Mouse (Mus musculus): Measurements from ENCODE around the gene Cxcl10. TPM values are rescaled to one million over a fixed set of nuclear protein-coding genes. Genes with fewer than 3 reads are reported as not detected.

Gene Cxcl10
- total RNA-seq (2015) (27.7 and 36.5 TPM in 2 replicates), total RNA-seq (2017) (7.3 and 7.4 TPM in 2 replicates)

DNA sequence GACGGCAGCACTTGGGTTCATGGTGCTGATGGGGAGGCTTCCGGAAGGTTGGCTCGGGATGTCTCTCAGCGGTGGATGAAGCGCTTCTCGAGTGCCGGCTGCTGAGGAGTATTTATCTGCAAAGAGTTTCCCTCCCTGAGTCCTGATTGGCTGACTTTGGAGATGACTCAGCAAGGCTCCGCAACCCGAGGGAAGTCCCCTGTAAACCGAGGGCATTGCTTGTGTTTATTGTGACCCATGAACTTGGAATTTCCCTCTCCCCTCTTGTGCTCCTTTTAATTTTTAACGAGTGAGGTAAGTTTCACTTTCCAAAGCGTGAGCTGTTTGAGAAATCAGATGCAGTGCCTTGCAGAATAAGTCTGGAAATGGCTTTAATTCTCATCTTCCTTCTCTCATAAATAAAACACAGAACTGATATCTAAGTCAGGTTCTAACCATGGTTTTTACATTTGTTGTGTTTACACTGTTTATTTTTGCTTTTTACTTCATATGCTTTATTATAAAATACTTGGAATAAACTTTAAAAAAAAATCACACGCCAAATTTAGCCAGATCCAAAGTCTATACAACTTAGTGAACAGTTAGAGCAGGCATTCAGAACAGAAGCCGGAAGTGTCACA, at the start of gene Cxcl10:
Cxcl10 (minus strand) TSS at position 96 of the 620 bp plus-strand sequence.
- ATAC-seq (ENCODE audit: poor library complexity, severe bottlenecking): peak; percentile 76

DNA sequence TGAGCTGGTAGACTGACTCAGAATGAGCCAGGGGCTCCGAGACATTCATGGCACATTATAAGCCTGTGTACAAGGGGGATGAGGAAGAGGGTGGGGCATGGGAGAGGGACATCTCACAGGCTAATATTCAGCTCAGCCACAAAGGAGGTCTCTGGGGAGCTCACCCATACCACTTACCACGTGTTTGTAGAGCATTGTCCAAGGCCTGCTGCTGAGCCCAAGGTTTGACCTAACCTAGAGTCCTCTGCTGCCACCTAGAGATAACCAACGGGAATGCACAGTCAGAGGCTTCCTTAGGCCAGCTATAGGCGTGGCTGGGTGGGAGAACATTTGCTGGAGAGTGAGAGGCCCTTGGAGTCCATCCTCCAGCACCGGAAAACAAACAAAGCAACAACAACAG, 49.5 kb upstream of the Cxcl10 start:
- peak; percentile 96 for ATAC-seq (ENCODE audit: poor library complexity, severe bottlenecking)

DNA sequence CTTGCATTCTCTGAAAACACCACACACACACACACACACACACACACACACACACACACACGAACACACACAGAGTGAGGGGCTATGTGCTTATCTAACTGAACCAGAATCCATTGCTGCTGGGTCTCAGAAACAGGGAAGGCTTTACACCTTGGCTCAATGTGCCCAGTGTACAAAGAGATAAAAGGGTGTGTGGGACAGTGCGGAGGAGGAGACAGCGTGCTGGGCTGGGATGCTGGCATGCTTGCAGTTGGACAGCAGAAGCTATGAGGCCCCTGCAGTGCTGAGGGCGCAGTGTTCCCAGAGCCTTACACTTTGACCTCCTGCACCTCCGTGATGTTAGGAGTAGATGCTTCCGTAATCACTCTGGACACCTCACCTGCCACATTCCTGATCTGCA, 47.8 kb upstream of the Cxcl10 start:
- ATAC-seq (ENCODE audit: poor library complexity, severe bottlenecking): no peak

DNA sequence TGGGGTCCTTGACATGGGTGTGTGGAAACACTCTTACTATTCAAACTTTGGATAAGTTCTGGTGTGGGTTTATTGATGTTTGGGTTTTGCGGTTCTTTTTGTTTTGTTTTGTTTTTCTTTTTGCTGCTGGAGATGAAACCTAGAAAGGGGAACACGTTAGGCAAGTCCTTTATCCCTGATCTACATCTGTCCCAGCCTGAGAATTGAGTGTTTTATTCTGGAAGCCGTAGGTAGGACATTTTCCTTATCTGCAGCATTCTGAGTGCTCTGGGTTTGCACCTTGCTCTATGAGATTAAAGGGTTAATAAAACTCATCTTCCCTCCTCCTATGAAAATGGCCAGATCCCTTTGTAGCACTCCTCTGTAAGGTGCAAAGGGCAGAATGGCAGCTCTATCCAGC, 47.1 kb upstream of the Cxcl10 start:
- ATAC-seq (ENCODE audit: poor library complexity, severe bottlenecking): no peak

DNA sequence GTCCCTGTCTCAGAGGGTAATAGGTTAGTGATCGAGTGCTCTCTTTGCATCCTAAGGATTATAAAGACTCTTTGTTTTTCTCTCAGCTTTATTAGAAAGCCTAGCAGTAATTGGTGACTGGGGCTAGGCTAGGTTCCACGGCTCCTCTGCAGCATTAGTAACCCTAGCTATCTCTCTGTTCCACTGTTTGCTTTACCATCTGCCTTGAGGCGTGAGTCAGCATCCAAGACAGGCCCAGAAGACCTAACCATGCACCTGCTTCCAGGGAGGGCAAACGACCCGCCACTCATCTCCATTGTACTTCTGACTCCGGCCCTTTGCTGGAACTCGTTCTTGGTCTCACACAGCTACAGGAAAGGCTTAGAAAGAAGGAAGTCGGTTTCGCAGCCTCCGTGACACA, 45.2 kb upstream of the Cxcl10 start:
- ATAC-seq (ENCODE audit: poor library complexity, severe bottlenecking): peak; percentile 16; the same call in 1 of the 2 replicates

DNA sequence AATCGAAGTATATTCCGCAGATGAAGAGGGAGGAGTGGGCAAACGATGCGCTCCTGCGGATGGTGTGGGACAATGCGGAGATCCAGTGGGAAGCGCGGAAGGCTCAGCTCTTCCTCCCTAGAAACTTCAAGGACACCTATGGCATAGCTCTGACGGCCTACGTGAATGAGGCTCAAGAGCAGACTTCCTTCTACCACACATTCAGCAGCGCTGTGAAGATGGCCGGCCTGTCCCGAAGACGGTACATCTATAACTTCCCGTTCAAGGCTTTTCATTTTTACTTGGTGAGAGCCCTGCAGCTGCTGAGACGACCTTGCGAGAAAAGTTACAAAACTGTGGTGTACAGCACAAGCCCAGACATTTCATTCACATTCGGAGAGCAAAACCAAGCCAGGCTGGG, 43.9 kb upstream of the Cxcl10 start:
- ATAC-seq (ENCODE audit: poor library complexity, severe bottlenecking): peak; percentile 72

DNA sequence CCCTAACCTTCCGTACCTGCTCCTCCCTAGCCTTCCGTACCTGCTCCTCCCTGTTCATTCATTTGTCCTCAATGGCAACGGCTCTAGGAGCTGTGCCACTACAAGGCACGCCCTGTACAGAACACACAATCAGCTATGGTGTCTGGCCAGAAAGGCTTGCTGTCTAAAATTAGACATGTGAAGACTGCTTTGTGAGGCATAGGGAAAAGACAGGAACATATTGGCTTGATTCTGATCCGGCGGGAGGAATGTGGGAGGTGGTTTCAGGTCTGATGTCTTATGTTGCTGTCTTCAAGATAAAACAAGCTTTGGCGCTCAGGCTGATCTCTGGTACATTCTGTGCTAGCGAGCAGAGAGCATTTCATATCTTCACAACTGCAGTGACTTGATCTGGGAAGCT, 41.9 kb upstream of the Cxcl10 start:
- ATAC-seq (ENCODE audit: poor library complexity, severe bottlenecking): no peak

DNA sequence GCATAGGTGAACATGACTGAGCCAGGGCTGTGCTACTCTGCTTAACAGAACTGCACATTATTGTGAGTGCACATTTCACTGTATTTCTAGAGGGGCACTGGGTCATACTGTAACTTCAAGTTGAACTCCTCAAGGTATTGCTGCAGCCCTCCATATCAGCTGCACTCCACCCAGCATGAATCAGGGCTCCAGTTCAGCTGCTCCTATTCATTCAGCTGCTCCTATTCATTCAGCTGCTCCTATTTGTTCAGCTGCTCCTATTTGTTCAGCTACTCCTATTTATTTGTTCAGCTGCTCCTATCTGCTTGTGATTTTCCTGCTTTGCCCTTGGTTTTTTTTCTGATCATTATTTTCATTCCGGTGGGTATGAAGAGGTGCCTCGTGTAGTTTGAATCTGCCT, 41.3 kb upstream of the Cxcl10 start:
- no peak for ATAC-seq (ENCODE audit: poor library complexity, severe bottlenecking)

DNA sequence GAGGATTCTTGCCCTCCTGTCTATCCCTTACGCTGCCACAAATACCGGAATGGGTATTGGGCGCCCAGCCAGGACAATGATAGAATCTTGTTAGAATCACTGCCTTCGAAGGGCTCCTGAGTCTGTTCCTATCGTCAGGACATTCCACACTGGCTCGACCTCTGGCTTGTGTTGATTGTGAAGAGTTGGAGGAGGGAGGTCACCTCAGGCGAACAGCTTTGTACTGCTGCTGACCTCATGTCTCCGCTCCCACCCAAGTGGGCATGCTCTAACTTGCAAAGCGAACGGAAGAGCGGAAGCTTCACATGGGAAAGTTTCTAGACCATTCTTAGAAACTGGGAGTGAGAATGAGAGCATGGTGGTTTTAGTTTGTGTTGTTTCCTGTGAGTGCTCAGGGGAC, 38.7 kb upstream of the Cxcl10 start:
- no peak for ATAC-seq (ENCODE audit: poor library complexity, severe bottlenecking)

DNA sequence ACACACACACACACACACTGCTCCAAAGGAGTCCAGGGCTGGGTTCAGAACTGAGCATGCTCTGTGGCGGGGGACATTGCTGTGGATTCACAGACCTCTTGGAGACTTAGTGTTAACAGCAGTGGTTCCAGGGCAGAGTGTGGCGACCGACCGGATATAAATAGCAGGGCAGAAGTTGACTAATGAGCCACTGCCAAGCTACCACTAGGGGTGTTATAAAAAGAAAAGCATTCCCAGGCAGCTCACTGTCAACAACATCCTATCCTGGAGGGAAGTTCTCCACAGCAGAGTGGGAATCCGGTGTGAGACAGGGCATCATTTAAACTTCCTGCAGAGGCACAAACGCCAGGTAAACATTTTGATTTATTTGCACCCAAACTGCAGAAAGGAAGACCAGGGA, 38.0 kb upstream of the Cxcl10 start:
- peak; percentile 47; the same call in 1 of the 2 replicates for ATAC-seq (ENCODE audit: poor library complexity, severe bottlenecking)

DNA sequence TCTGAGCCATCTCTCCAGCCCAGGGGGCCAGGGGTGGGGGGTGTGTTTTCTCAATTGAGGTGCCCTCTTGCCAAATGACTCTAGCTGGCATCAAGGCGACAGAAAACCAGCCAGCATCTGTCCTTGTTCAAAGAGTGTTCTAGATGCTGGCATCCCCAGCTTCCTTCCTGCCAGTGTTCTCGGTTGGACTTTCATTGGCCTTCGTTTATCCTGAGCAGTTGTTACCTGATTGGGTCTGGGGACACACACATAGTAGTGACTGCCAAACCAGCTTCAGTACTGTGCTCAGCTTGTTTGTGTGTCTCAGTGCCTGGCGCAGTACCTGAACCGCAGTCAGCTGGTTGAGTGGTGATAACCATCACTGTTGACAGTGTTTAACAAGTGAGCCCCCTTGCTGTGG, 37.4 kb upstream of the Cxcl10 start:
- ATAC-seq (ENCODE audit: poor library complexity, severe bottlenecking): no peak

DNA sequence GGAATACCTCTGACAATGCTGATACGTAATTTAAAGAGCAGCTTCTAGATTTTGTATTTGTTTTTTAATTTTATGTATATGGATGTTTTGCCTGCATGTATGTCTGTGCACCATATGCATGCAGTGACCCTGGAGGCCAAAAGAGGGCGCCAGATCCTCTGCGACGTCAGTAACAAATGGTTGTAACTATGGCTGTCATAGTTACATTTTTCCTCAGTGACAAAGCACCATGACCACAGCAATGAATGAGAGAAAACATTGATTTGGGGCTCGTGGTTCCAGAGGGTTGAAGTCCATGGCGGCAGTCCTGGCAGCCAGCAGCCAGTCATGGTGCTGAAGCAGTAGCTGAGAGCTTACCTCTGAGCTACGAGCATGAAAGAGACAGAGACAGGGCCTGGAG, 36.2 kb upstream of the Cxcl10 start:
- ATAC-seq (ENCODE audit: poor library complexity, severe bottlenecking): peak; percentile 70

DNA sequence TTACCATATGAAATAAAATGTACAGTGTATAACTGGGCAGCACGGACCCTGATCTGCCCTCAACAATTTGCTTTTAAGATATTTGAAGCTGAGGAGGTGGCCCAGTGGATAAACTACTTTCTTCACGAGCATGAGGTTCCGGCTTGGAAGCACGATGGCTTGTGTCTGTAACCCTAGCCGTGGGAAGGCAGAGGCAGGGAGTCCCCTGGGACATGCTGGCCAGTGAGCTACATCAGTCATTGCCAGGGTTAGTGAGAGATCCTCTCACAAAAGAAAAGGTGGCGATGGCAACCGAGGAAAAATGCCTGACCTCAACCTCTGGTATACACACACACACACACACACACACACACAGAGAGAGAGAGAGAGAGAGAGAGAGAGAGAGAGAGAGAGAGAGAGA, 35.1 kb upstream of the Cxcl10 start:
- no peak for ATAC-seq (ENCODE audit: poor library complexity, severe bottlenecking)

DNA sequence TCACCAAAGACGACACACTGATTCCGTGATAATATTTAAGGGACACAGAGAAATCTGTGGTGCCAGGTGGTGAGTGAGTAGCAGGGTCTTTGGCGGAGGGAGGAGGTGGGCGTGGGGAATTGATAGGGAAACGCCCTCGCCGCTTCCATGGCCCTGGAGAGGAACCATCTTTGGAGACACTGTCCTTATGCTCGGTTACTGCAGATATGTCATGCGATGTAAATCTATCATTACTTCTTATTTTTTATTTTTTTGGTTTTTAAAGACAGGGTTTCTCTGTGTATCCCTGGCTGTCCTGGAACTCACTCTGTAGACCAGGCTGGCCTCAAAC, 33.6 kb upstream of the Cxcl10 start:
- no peak for ATAC-seq (ENCODE audit: poor library complexity, severe bottlenecking)

DNA sequence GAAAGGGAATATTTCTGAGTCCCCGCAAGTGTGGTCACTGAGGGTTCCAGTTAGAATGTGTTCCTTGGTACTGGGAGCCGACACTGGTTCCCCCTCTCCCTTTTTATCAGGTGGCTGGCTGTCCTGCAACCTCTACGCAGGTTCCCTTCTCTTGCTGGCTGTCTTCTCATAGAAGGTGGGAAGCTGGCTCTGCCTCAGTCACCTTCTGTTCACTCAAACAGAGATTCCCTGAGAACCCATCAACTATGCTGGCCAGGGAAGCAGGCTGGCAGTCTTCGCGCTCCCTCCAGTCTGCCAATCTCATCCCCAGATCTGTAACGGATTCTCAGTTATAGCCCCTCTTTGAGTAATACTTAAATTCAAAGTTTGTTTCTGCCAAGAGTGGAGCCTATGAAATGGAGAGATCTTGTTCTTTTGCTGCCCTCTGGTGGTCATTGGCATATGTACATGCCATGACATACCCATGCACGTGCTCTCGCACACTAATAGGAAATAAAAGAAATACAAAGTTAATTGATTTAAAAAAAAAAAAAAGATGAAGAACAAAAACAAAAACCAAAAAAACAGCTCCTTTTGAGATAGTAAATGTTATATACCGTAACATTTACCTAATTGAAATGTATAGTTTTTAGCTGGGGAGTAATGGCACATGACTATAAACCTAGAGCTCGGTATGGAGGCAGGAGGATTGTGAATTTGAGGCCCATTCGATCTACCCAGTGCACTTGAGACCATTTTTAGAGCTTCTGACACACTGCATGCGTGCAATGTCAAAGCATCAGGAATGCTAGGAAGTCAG, 33.1 kb upstream of the Cxcl10 start:
- peak; percentile 89 for ATAC-seq (ENCODE audit: poor library complexity, severe bottlenecking)

DNA sequence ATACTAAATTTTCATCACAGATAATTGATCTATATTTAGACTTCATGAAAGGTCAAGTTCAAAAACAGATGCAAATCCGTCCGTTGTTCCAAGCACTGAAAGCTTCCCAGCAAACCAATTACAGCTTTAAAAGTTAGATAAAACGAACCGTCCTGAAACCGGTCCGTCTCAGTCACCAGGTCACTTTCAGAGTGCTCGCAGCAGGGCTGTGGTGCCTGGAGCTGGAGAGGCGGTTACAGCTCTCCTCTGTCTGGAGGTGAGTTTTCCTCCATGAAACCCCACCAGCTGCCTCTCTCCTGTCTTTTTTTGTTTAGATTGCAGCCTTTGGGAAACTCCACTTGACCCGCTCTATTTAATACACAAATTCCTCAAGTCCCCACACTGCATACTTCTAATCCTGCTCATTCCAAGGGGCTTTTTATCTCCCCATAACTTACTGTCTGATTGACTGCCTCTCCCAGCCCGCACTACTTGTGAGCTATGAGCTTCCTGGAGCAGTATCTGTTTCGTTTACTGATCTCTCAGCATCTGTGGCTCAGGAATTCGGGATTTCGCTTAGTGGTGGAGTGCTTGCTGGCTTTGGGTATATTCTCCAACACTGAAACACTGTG, 28.2 kb upstream of the Cxcl10 start:
- no peak for ATAC-seq (ENCODE audit: poor library complexity, severe bottlenecking)

DNA sequence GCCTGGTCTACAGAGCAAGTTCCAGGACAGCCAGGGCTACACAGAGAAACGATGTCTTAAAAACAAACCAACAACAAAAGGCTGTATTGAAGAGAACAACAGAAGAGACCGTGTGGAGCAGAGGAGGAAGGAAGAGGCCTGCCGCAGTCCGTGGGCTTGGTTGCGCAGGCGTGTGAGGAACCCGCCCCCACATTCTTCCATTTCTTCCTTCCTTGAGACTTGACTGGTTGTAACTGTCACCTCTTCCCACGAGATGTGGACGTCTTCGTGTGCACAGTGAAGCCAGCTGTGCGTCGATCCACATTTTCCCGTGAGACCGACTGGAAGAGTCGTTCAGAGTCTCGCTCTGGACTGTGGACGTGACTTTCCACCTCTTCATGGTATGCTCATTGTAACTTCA, 26.7 kb upstream of the Cxcl10 start:
- peak; percentile 86 for ATAC-seq (ENCODE audit: poor library complexity, severe bottlenecking)

DNA sequence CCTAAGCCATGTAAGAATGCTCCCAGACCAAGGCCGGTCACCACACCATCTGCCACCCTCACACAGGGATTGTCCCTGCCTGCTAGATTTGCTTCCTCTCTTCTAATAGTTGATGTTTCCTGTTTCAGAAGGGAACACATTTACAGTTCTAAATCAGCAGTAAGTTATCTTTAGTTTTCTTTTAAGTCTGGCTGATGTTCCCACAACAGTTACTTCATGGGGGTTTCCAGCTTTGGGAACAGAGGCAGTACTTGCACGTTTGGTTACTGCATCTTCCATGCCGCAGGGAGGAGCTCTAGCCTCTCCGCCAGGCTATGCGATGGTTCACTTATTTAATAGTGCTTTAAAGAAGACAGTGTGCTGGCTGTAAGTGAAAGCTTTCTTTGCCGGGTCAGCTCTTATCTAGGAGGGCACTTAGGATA, 26.0 kb upstream of the Cxcl10 start:
- peak; percentile 57 for ATAC-seq (ENCODE audit: poor library complexity, severe bottlenecking)

DNA sequence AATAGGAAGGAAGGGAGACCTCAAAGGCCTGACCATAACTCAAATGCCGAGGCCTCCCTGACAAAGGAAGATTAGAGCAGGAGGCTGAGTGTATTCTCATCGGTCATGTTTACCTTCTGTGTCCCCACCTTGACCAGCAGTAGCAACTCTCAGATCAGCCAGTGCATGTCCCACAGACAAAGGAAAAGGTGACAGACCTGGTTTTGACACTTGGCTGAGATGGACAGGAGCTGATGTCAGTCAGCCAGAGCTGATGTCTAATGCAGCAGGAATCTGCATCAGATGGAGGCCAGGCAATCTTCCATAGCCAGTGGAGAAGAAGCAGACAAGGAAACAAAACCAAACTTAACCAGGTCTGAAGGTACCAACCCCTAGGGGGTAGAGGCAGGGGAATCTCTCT, 23.9 kb upstream of the Cxcl10 start:
- no peak for ATAC-seq (ENCODE audit: poor library complexity, severe bottlenecking)

DNA sequence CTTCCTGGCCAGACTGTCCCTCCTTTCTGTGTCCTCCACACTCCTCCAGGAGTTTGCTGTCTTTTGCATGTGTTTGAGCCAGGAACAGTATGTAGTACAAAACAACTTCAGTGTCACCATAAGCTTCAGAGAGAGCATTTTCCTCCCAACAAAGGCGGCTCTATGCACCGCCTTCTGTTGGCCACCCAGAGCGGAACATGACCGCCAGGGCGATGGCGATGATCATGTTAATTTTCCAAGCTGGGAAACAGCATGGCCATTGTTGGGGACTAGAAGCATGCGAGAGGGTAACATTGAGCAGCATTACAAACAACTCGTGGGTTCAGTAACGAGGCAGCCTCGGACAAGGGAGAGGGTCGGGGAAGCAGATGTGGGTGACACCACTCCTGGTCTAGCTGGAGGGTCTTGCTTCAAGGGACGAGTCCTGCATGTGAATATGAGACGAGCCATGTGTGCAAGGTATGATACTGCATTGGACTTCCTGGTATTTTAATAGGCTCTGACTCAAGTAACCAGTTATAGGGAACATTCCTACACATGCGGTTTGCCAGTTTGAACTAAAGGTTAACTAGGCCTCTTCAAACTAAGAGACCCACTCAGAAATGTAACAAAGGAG, 22.8 kb upstream of the Cxcl10 start:
- no peak for ATAC-seq (ENCODE audit: poor library complexity, severe bottlenecking)

DNA sequence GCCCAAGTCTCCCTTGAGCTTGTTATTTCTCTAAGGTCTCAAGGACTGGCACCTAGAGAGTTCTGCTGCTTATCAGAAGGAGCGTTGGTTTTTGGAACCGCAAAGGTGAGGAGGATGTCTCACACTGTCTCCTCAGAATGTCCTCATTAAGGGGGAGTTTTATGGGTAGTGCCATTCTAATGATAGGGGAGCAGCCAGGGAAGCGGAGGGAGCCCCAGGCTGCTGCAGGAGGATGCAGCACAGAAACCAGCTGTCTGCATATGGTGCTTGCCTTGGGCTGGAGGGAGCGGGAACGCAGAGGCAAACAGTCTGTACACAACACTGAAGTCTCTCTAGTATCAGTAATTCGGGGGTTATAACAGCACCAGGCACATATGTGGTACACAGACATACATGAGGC, 22.2 kb upstream of the Cxcl10 start:
- ATAC-seq (ENCODE audit: poor library complexity, severe bottlenecking): no peak

DNA sequence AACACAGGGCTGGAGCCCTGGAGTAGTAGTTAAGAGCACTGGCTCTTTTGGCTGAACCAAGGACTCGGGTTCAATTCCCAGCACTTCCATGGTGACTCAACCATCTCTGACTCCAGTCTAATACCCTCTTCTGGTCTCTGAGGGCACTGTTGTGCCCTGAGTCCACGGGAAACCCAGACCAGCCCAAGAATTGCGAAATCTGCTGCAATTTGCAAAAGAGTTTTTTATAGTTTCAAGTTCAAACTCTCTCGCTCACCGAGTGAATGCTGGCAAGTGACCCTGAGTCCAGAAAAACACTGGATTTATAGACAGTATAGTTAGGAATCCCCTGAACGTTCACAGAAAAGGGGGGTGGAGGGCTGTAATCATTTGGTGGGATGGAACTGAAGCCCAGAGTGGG, 21.7 kb upstream of the Cxcl10 start:
- no peak for ATAC-seq (ENCODE audit: poor library complexity, severe bottlenecking)

All from megakaryocyte, adult 5-6 weeks (primary cell).